ENCODE assay signal across 21 mouse cellular contexts in the genomic region with DNA sequence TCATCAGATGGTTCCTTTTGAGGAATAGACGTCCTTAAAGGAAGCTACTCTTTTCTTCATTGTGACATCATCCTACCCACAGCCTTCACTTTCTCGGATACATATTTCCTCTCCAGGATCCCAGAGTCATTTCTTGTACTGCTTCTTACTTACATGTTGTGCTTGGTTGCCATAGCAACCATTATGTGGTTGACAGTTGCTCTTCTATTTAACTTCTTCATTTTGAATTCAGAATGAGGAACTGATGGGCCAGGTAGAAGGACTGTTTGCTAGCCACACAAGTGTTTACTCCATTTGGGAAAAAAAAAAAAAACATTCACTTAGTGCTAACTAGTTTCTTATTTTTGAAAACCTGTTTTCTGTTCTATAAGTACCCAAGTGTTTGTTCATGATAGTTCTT.
DNase-seq lines count a peak whose midpoint lies in the region; ATAC-seq and TF ChIP-seq lines count a peak whose summit lies in the region.
"Had no signal": no experiment of that assay in that cellular context is flagged by ENCODE, and none has a peak within 500 bp of the region (broad histone marks: within the 10 kb centered on the region; RNA-seq: fewer than 3 reads in every experiment).

No protein-coding gene starts in this region.

- no peak overlapping the region for H3K9ac ChIP-seq in lung, postnatal 0 days (replicated peaks; ENCODE audit: low read depth)
- H3K9ac ChIP-seq in CH12.LX (ENCODE audit: insufficient read depth, low read depth): no peak overlapping the region
- H3K9ac ChIP-seq: kidney, embryonic 15.5 days; lung, embryonic 15.5 days; midbrain, embryonic 13.5 days; neural tube, embryonic 13.5 days had no signal

- no peaks in the 10 kb centered on the region for H3K36me3 ChIP-seq in lung, postnatal 0 days (ENCODE audit: insufficient read depth, low read length)
- peaks cover 0 to 1% of the 10 kb centered on the region in 2 experiments for H3K36me3 ChIP-seq in CH12.LX (replicated peaks in 1 of 2; ENCODE audit: control insufficient read depth in 1 of 2, insufficient read depth in 1 of 2, low read length in 1 of 2)
- H3K36me3 ChIP-seq: kidney, embryonic 15.5 days; lung, embryonic 15.5 days; midbrain, embryonic 13.5 days; neural tube, embryonic 13.5 days had no signal

- no peak for TF ChIP-seq CTCF in lung, postnatal 0 days (IDR thresholded peaks at IDR 0.05)
- TF ChIP-seq CTCF in CH12.LX (conservative IDR thresholded peaks at IDR 0.05 in 1 of 2, IDR thresholded peaks at IDR 0.05 in 1 of 2; ENCODE audit: low read depth in 2 of 2, low read length in 2 of 2): no peak

- no peak overlapping the region for H3K27ac ChIP-seq in lung, postnatal 0 days (ENCODE audit: low read length)
- no peak overlapping the region for H3K27ac ChIP-seq in CH12.LX (ENCODE audit: insufficient read depth, low read depth)
- H3K27ac ChIP-seq: gastrocnemius, adult 2 months; heart, adult 2 months; kidney, embryonic 15.5 days; layer of hippocampus, adult 2 months; left cerebral cortex, adult 2 months; lung, embryonic 15.5 days; midbrain, embryonic 13.5 days; neural tube, embryonic 13.5 days had no signal

- no peak for TF ChIP-seq EP300 in lung, postnatal 0 days (IDR thresholded peaks at IDR 0.05)
- no peak for TF ChIP-seq EP300 in CH12.LX (IDR thresholded peaks at IDR 0.05; ENCODE audit: low read length)

- H3K27me3 ChIP-seq in lung, postnatal 0 days (replicated peaks; ENCODE audit: insufficient read depth, low read length): no peaks in the 10 kb centered on the region
- H3K27me3 ChIP-seq in CH12.LX (replicated peaks): no peaks in the 10 kb centered on the region
- H3K27me3 ChIP-seq: kidney, embryonic 15.5 days; lung, embryonic 15.5 days; midbrain, embryonic 13.5 days; neural tube, embryonic 13.5 days had no signal

- no peaks in the 10 kb centered on the region for H3K9me3 ChIP-seq in lung, postnatal 0 days (ENCODE audit: low read length)
- H3K9me3 ChIP-seq in CH12.LX (replicated peaks; ENCODE audit: low read length): no peaks in the 10 kb centered on the region
- H3K9me3 ChIP-seq: kidney, embryonic 15.5 days; lung, embryonic 15.5 days; midbrain, embryonic 13.5 days; neural tube, embryonic 13.5 days had no signal

- in situ Hi-C loops in CH12.LX (cut with MboI; ENCODE audit: low pct_ligation_motif_present, low pct_unique_long_range_greater_than_20kb, low sequenced_read_pairs): no loop called here

- dilution Hi-C loops in CH12.LX (cut with MboI; ENCODE audit: extremely low pct_ligation_motif_present, extremely low pct_unique_long_range_greater_than_20kb, low sequenced_read_pairs): no loop called here

- WGBS in lung, postnatal 0 days: 58% methylated on average over 2 of the region's 2 CpGs

- TF ChIP-seq POLR2A in CH12.LX (IDR thresholded peaks at IDR 0.05; ENCODE audit: low read depth, low read length): no peak

- peak; percentile 32; the same call in 1 of the 2 replicates for ATAC-seq in lung, postnatal 0 days
- ATAC-seq in monocyte, adult 5-6 weeks (replicated peaks; ENCODE audit: insufficient number of reproducible peaks, low FRiP score, low TSS enrichment, poor library complexity, severe bottlenecking): peak; percentile 87
- ATAC-seq: forebrain, embryonic 14.5 days; inflammation-experienced regulatory T-cells, adult 6 months had no signal

- H3K4me3 ChIP-seq in lung, postnatal 0 days (ENCODE audit: low read depth, low read length): no peak overlapping the region
- H3K4me3 ChIP-seq in CH12.LX (replicated peaks in 1 of 3; ENCODE audit: low read depth in 2 of 3, low read length in 2 of 3, poor library complexity in 1 of 3): no peak overlapping the region
- H3K4me3 ChIP-seq: gastrocnemius, adult 2 months; heart, adult 2 months; kidney, embryonic 15.5 days; layer of hippocampus, adult 2 months; left cerebral cortex, adult 2 months; lung, embryonic 15.5 days; midbrain, embryonic 13.5 days; neural tube, embryonic 13.5 days had no signal

- no peaks in the 10 kb centered on the region for H3K4me1 ChIP-seq in lung, postnatal 0 days (ENCODE audit: insufficient read depth, low read depth, low read length)
- H3K4me1 ChIP-seq in CH12.LX (ENCODE audit: control insufficient read depth in 1 of 2, insufficient read depth in 2 of 2): peaks cover 0 to 4% of the 10 kb centered on the region in 2 experiments; a peak in 2 of 4 replicates
- H3K4me1 ChIP-seq: kidney, embryonic 15.5 days; lung, embryonic 15.5 days; midbrain, embryonic 13.5 days; neural tube, embryonic 13.5 days had no signal

- no peaks in the 10 kb centered on the region for H3K79me2 ChIP-seq in CH12.LX (replicated peaks; ENCODE audit: control insufficient read depth, extremely low read depth, insufficient read depth, poor library complexity, severe bottlenecking)

- H3K4me2 ChIP-seq in lung, postnatal 0 days (replicated peaks; ENCODE audit: low read depth, low read length): no peak overlapping the region
- H3K4me2 ChIP-seq in CH12.LX (ENCODE audit: insufficient read depth, low read depth, poor library complexity, severe bottlenecking): no peak overlapping the region
- H3K4me2 ChIP-seq: kidney, embryonic 15.5 days; lung, embryonic 15.5 days; midbrain, embryonic 13.5 days; neural tube, embryonic 13.5 days had no signal

- no peak for TF ChIP-seq RAD21 in CH12.LX (IDR thresholded peaks at IDR 0.05; ENCODE audit: low read depth, low read length)

- DNase-seq in lung, postnatal 0 days (ENCODE audit: low spot score): peak; percentile 47
- DNase-seq in lung, postnatal 4 days: no peak
- peak; percentile 74 for DNase-seq in CH12.LX (ENCODE audit: extremely low read depth)
- peak; percentile 50 for DNase-seq in c-Kit-positive CD71-negative TER-119-negative erythroid progenitor cells, embryonic 14.5 days (ENCODE audit: low read depth)
- no peak for DNase-seq in kidney, postnatal 25 days
- no peak for DNase-seq in kidney, postnatal 4 days
- DNase-seq: adrenal gland, adult 2 months; cerebellum, adult 9-11 months; gastrocnemius, adult 2 months; heart, adult 2 months; heart, postnatal 10 days; retina, postnatal 1 day had no signal

TF ChIP-seq in CH12.LX, 34 proteins besides CTCF, POLR2A, EP300 and RAD21:
- no peak for TF ChIP-seq E2F4 (IDR thresholded peaks at IDR 0.05; ENCODE audit: insufficient replicate concordance, low read depth, low read length)
- no peak for TF ChIP-seq IRF4 (IDR thresholded peaks at IDR 0.05; ENCODE audit: low read depth, low read length)

Comparison
In these comparisons a context has a peak if more than half of its experiments do, and no peak if none do; other contexts are left out.
1. DNase-seq: peak in lung, postnatal 0 days (single experiment), CH12.LX (single experiment) and c-Kit-positive CD71-negative TER-119-negative erythroid progenitor cells, embryonic 14.5 days (single experiment); none in lung, postnatal 4 days (0 of 2), kidney, postnatal 25 days (0 of 2) and kidney, postnatal 4 days (0 of 2).